Mouse (Mus musculus): ENCODE data around the gene Idh1. TPM values are rescaled to one million over a fixed set of nuclear protein-coding genes. Genes with fewer than 3 reads are reported as not detected.

Gene Idh1
- polyA plus RNA-seq, 1 experiment from 2014 or later, result 117 TPM

- no peaks in the 10 kb centered on the region for H3K9me3 ChIP-seq
These were observed 48.7 kb downstream of the Idh1 start for GRCm38 (mm10) chr1:65137560-65137959.

GRCm38 (mm10) chr1:65132833-65133232 lies 53.5 kb downstream of the Idh1 start:
- Histone ChIP-seq H3K27me3 (no peaks in the 10 kb centered on the region), H3K9me3 (no peaks in the 10 kb centered on the region), H3K36me3 (no peaks in the 10 kb centered on the region), H3K27ac (no peak overlapping the region), H3K4me3 (no peak overlapping the region), H3K9ac (no peak overlapping the region), H3K4me2 (no peak overlapping the region), H3K4me1 (no peaks in the 10 kb centered on the region)
- WGBS, result 89% methylated on average over 1 of the region's 1 CpGs
- ATAC-seq (ENCODE audit: insufficient number of reproducible peaks, low FRiP score, low TSS enrichment, low read depth), result no peak

More at GRCm38 (mm10) chr1:65137560-65137959, 48.7 kb downstream of the Idh1 start:
- no peak overlapping the region for H3K4me3 ChIP-seq
- H3K4me1 ChIP-seq, result no peaks in the 10 kb centered on the region
- H3K4me2 ChIP-seq, result no peak overlapping the region
- 75% methylated on average over 6 of the region's 6 CpGs for WGBS
- no peak overlapping the region for H3K27ac ChIP-seq
- H3K9ac ChIP-seq, result no peak overlapping the region
- no peak for ATAC-seq (ENCODE audit: insufficient number of reproducible peaks, low FRiP score, low TSS enrichment, low read depth)
- H3K36me3 ChIP-seq, result no peaks in the 10 kb centered on the region
- H3K27me3 ChIP-seq, result no peaks in the 10 kb centered on the region

GRCm38 (mm10) chr1:65131671-65132070 lies 54.6 kb downstream of the Idh1 start:
- no peak overlapping the region for H3K9ac ChIP-seq
- no peak overlapping the region for H3K4me2 ChIP-seq
- no peaks in the 10 kb centered on the region for H3K4me1 ChIP-seq
- no peak for ATAC-seq (ENCODE audit: insufficient number of reproducible peaks, low FRiP score, low TSS enrichment, low read depth)
- no peaks in the 10 kb centered on the region for H3K36me3 ChIP-seq
- H3K27ac ChIP-seq, result no peak overlapping the region
- H3K9me3 ChIP-seq, result no peaks in the 10 kb centered on the region
- no peak overlapping the region for H3K4me3 ChIP-seq
- WGBS, result 76% methylated on average over 1 of the region's 1 CpGs
- no peaks in the 10 kb centered on the region for H3K27me3 ChIP-seq

- WGBS, result 79% methylated on average over 3 of the region's 3 CpGs
- ATAC-seq (ENCODE audit: insufficient number of reproducible peaks, low FRiP score, low TSS enrichment, low read depth), result no peak
These were observed 56.1 kb downstream of the Idh1 start for GRCm38 (mm10) chr1:65130226-65130625.

GRCm38 (mm10) chr1:65129634-65130180 lies 56.6 kb downstream of the Idh1 start:
- Histone ChIP-seq H3K9me3 (no peaks in the 10 kb centered on the region), H3K4me1 (no peaks in the 10 kb centered on the region), H3K4me3 (no peak overlapping the region), H3K27me3 (no peaks in the 10 kb centered on the region), H3K36me3 (no peaks in the 10 kb centered on the region), H3K4me2 (no peak overlapping the region), H3K9ac (no peak overlapping the region), H3K27ac (no peak overlapping the region)
- no peak for ATAC-seq (ENCODE audit: insufficient number of reproducible peaks, low FRiP score, low TSS enrichment, low read depth)
- 71% methylated on average over 3 of the region's 3 CpGs for WGBS

More at GRCm38 (mm10) chr1:65130226-65130625, 56.1 kb downstream of the Idh1 start:
- no peak overlapping the region for H3K4me2 ChIP-seq
- no peaks in the 10 kb centered on the region for H3K36me3 ChIP-seq
- no peak overlapping the region for H3K4me3 ChIP-seq
- H3K9me3 ChIP-seq, result no peaks in the 10 kb centered on the region
- no peak overlapping the region for H3K27ac ChIP-seq
- no peak overlapping the region for H3K9ac ChIP-seq
- H3K27me3 ChIP-seq, result no peaks in the 10 kb centered on the region
- H3K4me1 ChIP-seq, result no peaks in the 10 kb centered on the region

- peak within 1 kb of the TSS; percentile 30 for H3K4me2 ChIP-seq
- no peak for ATAC-seq (ENCODE audit: insufficient number of reproducible peaks, low FRiP score, low TSS enrichment, low read depth)
- no peak within 1 kb of the TSS for H3K4me3 ChIP-seq
These were observed 63.5 kb downstream of the Idh1 start, which contains the start of gene D630023F18Rik for GRCm38 (mm10) chr1:65122574-65123372. Gene D630023F18Rik (minus strand): TSS chr1:65123214.

GRCm38 (mm10) chr1:65119438-65119837 lies 66.9 kb downstream of the Idh1 start, which contains the start of gene Gm28845:
Gene Gm28845 (minus strand): TSS chr1:65119558.
- no peak for ATAC-seq (ENCODE audit: insufficient number of reproducible peaks, low FRiP score, low TSS enrichment, low read depth)
- no peak within 1 kb of the TSS for H3K4me3 ChIP-seq
- no peaks in the 10 kb centered on the region for H3K4me1 ChIP-seq

More at GRCm38 (mm10) chr1:65122574-65123372, 63.5 kb downstream of the Idh1 start, which contains the start of gene D630023F18Rik:
- 16% methylated on average over 9 of the region's 9 CpGs for WGBS
- Histone ChIP-seq H3K9ac (no peak within 1 kb of the TSS), H3K4me1 (no peaks in the 10 kb centered on the region), H3K9me3 (no peaks in the 10 kb centered on the region), H3K27ac (no peak within 1 kb of the TSS), H3K27me3 (no peaks in the 10 kb centered on the region), H3K36me3 (no peaks in the 10 kb centered on the region)

GRCm38 (mm10) chr1:65118150-65118913 lies 68.0 kb downstream of the Idh1 start:
- no peaks in the 10 kb centered on the region for H3K9me3 ChIP-seq
- no peak overlapping the region for H3K4me3 ChIP-seq
- H3K27me3 ChIP-seq, result no peaks in the 10 kb centered on the region
- H3K36me3 ChIP-seq, result no peaks in the 10 kb centered on the region
- H3K27ac ChIP-seq, result no peak overlapping the region
- H3K4me2 ChIP-seq, result no peak overlapping the region
- H3K4me1 ChIP-seq, result no peaks in the 10 kb centered on the region
- 65% methylated on average over 8 of the region's 8 CpGs for WGBS
- H3K9ac ChIP-seq, result no peak overlapping the region
- ATAC-seq (ENCODE audit: insufficient number of reproducible peaks, low FRiP score, low TSS enrichment, low read depth), result no peak

More at GRCm38 (mm10) chr1:65119438-65119837, 66.9 kb downstream of the Idh1 start, which contains the start of gene Gm28845:
- WGBS, result 77% methylated on average over 1 of the region's 1 CpGs
- no peak within 1 kb of the TSS for H3K9ac ChIP-seq
- no peaks in the 10 kb centered on the region for H3K36me3 ChIP-seq
- no peaks in the 10 kb centered on the region for H3K27me3 ChIP-seq
- no peak within 1 kb of the TSS for H3K27ac ChIP-seq
- no peak within 1 kb of the TSS for H3K4me2 ChIP-seq
- no peaks in the 10 kb centered on the region for H3K9me3 ChIP-seq

GRCm38 (mm10) chr1:65113536-65114172 lies 72.6 kb downstream of the Idh1 start:
- WGBS, result 87% methylated on average over 5 of the region's 5 CpGs
- no peak for ATAC-seq (ENCODE audit: insufficient number of reproducible peaks, low FRiP score, low TSS enrichment, low read depth)

GRCm38 (mm10) chr1:65112807-65113196 lies 73.5 kb downstream of the Idh1 start:
- ATAC-seq (ENCODE audit: insufficient number of reproducible peaks, low FRiP score, low TSS enrichment, low read depth), result no peak
- H3K9ac ChIP-seq, result no peak overlapping the region
- WGBS, result 59% methylated on average over 14 of the region's 14 CpGs
- no peaks in the 10 kb centered on the region for H3K36me3 ChIP-seq
- H3K9me3 ChIP-seq, result no peaks in the 10 kb centered on the region
- 0 out of 2 replicates have a peak overlapping the region, but pooled peaks have one; percentile 4 for H3K4me3 ChIP-seq
- H3K27me3 ChIP-seq, result no peaks in the 10 kb centered on the region
- no peak overlapping the region for H3K27ac ChIP-seq
- H3K4me1 ChIP-seq, result peaks cover 8% of the 10 kb centered on the region; the same call in 1 of the 2 replicates
- peak overlapping the region; percentile 27 for H3K4me2 ChIP-seq

More at GRCm38 (mm10) chr1:65113536-65114172, 72.6 kb downstream of the Idh1 start:
- no peak overlapping the region for H3K9ac ChIP-seq
- H3K9me3 ChIP-seq, result no peaks in the 10 kb centered on the region
- H3K27me3 ChIP-seq, result no peaks in the 10 kb centered on the region
- peaks cover 8% of the 10 kb centered on the region; the same call in 1 of the 2 replicates for H3K4me1 ChIP-seq
- H3K27ac ChIP-seq, result no peak overlapping the region
- H3K36me3 ChIP-seq, result no peaks in the 10 kb centered on the region
- H3K4me3 ChIP-seq, result no peak overlapping the region
- no peak overlapping the region for H3K4me2 ChIP-seq

GRCm38 (mm10) chr1:65112031-65112806 lies 74.1 kb downstream of the Idh1 start:
- H3K4me3 ChIP-seq, result peak overlapping the region; percentile 4; the same call in 1 of the 2 replicates
- no peak for ATAC-seq (ENCODE audit: insufficient number of reproducible peaks, low FRiP score, low TSS enrichment, low read depth)

More at GRCm38 (mm10) chr1:65112031-65112806, 74.1 kb downstream of the Idh1 start:
- Histone ChIP-seq H3K27me3 (no peaks in the 10 kb centered on the region), H3K9me3 (no peaks in the 10 kb centered on the region), H3K4me2 (peak overlapping the region; percentile 27), H3K27ac (no peak overlapping the region), H3K4me1 (peaks cover 8% of the 10 kb centered on the region; the same call in 1 of the 2 replicates), H3K36me3 (no peaks in the 10 kb centered on the region), H3K9ac (no peak overlapping the region)
- 11% methylated on average over 8 of the region's 8 CpGs for WGBS
